Mouse (Mus musculus) heart, embryonic 15.5 days (tissue): ENCODE data around the gene Il20rb. TPM values are rescaled to one million over a fixed set of nuclear protein-coding genes. Genes with fewer than 3 reads are reported as not detected.

Experiments used
- ATAC-seq: fragments of 200-750 bp; cut with Nextera tagmentation; replicated peaks from 2 replicates; pipeline ENCODE4 v1.8.0; 2017; ENCODE audit warnings: low read depth, moderate TSS enrichment; ENCODE audit not compliant: insufficient number of reproducible peaks, insufficient read depth, low FRiP score
- H3K27ac ChIP-seq: fragments of 300-500 bp; sonication (generic); 2 replicates; pipeline ENCODE4 v1.5.1; 2015; ENCODE audit warnings: mild to moderate bottlenecking, inconsistent platforms
- H3K27me3 ChIP-seq: fragments of 300-500 bp; sonication (generic); 2 replicates; pipeline ENCODE4 v1.6.1; 2015; ENCODE audit warnings: inconsistent platforms
- H3K36me3 ChIP-seq: fragments of 300-500 bp; sonication (generic); 2 replicates; pipeline ENCODE4 v1.6.1; 2015; ENCODE audit warnings: mild to moderate bottlenecking, inconsistent platforms
- H3K4me1 ChIP-seq: fragments of 300-500 bp; sonication (generic); replicated peaks from 2 replicates; pipeline ENCODE4 v1.6.1; 2015; ENCODE audit warnings: inconsistent platforms
- H3K4me2 ChIP-seq: fragments of 300-500 bp; sonication (generic); 2 replicates; pipeline ENCODE4 v1.6.1; 2015; ENCODE audit warnings: inconsistent platforms, mild to moderate bottlenecking, moderate library complexity
- H3K4me3 ChIP-seq: fragments of 300-500 bp; sonication (generic); 2 replicates; pipeline ENCODE4 v1.5.1; 2015; ENCODE audit warnings: mild to moderate bottlenecking, inconsistent platforms
- H3K9ac ChIP-seq: fragments of 300-500 bp; sonication (generic); 2 replicates; pipeline ENCODE4 v1.6.1; 2015; ENCODE audit warnings: mild to moderate bottlenecking, inconsistent platforms
- H3K9me3 ChIP-seq: fragments of 300-500 bp; sonication (generic); replicated peaks from 2 replicates; pipeline ENCODE4 v1.6.1; 2016; ENCODE audit warnings: inconsistent platforms
- whole genome bisulfite sequencing: fragments of 180-500 bp; shearing (Covaris S2); methylation state at CpG from one replicate; pipeline ENCODE4 v1.1.7; 2015; ENCODE audit warnings: mixed read lengths; 5-methylcytosine and 5-hydroxymethylcytosine counted together
- polyA plus RNA-seq: library from polyadenylated mRNA; unstranded; fragments of >200 nt; fragmentation: Nextera tagmentation; extraction: Ambion mirVana; gene quantifications from 2 replicates; pipeline ENCODE4 v1.2.1, GENCODE M21; 2015

Gene Il20rb
- polyA plus RNA-seq, 1 experiment from 2014 or later = 0.88 TPM

DNA sequence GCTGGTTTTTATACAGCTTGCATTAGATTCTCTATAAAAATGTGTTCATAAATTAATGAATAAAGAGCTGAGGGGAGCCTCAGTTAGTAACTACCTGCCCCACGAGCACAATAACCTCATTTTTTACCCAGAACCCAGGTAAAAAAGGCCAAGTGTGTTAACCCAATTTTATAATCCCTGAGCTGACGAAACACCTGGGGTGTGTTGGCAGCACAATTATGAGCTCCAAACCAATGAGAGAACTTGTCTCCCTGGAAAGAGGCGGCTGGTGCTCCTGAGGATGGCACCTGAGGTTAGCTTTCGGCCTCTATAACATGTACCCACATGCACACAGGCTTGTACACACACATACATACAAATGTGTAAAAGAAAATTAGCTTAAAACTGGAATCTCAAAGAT is 18.9 kb upstream of the Il20rb start:
- no peaks in the 10 kb centered on the region for H3K9me3 ChIP-seq
- H3K4me3 ChIP-seq = peak overlapping the region; percentile 28
- H3K36me3 ChIP-seq = no peaks in the 10 kb centered on the region; the same call in 1 of the 2 replicates
- peak overlapping the region; percentile 34; the same call in 1 of the 2 replicates for H3K4me2 ChIP-seq
- H3K4me1 ChIP-seq = no peaks in the 10 kb centered on the region; the same call in none of the 2 replicates
- ATAC-seq = no peak
- 92% methylated on average over 4 of the region's 4 CpGs for WGBS
- H3K9ac ChIP-seq = no peak overlapping the region
- H3K27me3 ChIP-seq = no peaks in the 10 kb centered on the region
- 0 out of 2 replicates have a peak overlapping the region, but pooled peaks have one; percentile 6 for H3K27ac ChIP-seq

DNA sequence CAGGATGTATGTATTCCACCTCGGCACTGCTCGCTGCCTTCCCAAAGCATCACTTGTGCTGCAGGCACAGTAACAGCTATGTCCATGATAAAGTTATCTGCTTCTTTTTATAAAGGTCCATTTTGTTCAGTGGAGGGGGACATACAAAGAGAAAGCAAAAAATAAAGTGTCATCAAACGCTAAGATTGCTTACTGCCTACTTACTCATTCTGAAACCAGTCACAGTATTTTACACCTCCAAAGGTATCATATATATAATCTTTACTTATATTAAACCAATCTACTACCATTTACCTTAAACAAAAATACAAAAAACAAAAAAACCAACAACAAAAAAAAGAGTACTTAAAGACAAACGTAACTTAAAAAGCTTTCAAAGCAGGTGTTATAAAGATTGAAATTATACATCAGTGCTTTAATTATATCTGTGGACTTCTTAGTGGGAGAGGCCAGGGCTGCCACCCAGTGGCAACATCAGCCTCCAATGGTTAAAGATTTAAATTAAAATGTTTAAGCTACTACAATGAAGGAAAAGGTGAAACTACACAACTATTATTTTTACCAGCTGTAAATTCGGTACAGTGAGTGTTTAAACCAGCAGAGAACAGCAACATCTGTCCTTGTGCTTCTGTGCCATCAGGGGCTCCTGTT is 7.1 kb upstream of the Il20rb start:
- Histone ChIP-seq H3K4me2 (no peak overlapping the region), H3K9me3 (no peaks in the 10 kb centered on the region), H3K36me3 (peaks cover 5% of the 10 kb centered on the region; the same call in 1 of the 2 replicates), H3K9ac (no peak overlapping the region), H3K4me3 (no peak overlapping the region), H3K27me3 (no peaks in the 10 kb centered on the region), H3K27ac (no peak overlapping the region), H3K4me1 (peaks cover 19% of the 10 kb centered on the region)
- WGBS = 68% methylated on average over 5 of the region's 5 CpGs
- no peak for ATAC-seq

DNA sequence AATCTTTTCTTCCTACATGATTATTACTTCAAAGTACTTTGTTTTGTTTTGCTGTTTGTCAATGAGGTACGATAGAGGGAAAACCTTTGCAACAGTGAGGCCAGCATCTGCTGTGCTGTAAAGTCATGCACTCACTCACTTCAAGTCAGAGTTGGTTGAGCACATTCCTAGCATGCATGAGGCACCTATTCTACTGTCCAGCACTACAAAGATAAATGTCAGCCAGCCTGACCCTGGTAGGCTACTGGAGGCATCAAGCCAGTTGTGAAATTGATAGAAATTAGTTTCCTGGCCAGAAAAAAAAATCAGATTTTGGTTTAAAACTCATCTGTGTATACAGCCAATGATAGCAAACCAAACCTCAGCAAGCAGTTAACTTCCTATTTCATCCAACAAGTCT is 4.8 kb upstream of the Il20rb start:
- no peak overlapping the region for H3K27ac ChIP-seq
- 54% methylated on average over 1 of the region's 1 CpGs for WGBS
- H3K4me2 ChIP-seq = no peak overlapping the region
- no peak for ATAC-seq
- no peaks in the 10 kb centered on the region for H3K27me3 ChIP-seq
- no peaks in the 10 kb centered on the region for H3K9me3 ChIP-seq
- H3K9ac ChIP-seq = no peak overlapping the region
- no peaks in the 10 kb centered on the region for H3K36me3 ChIP-seq
- H3K4me3 ChIP-seq = no peak overlapping the region
- H3K4me1 ChIP-seq = peaks cover 27% of the 10 kb centered on the region

DNA sequence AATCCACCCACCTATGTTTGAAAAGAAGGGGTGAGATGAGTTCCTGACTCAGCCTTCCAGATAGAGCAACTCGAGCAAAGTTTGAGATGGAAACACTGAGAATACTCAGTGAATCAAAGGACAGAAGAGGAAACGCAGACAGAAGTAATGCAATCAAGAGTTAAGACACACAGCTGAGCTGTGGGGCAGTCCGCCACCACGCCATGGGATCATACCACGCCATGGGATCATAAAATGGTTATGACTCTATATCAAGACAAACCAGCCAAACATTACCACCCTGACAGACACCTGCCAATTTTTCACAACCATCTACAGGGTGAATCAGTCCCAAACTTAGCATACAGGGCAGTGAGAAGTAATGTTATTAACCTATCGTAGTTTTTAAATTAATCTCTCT is 2.4 kb upstream of the Il20rb start:
- Histone ChIP-seq H3K4me2 (no peak overlapping the region), H3K27ac (peak overlapping the region; percentile 22; the same call in 1 of the 2 replicates), H3K4me3 (no peak overlapping the region), H3K4me1 (peaks cover 27% of the 10 kb centered on the region), H3K27me3 (no peaks in the 10 kb centered on the region), H3K9me3 (no peaks in the 10 kb centered on the region), H3K9ac (no peak overlapping the region), H3K36me3 (no peaks in the 10 kb centered on the region)
- ATAC-seq = no peak
- WGBS = 89% methylated on average over 6 of the region's 6 CpGs

DNA sequence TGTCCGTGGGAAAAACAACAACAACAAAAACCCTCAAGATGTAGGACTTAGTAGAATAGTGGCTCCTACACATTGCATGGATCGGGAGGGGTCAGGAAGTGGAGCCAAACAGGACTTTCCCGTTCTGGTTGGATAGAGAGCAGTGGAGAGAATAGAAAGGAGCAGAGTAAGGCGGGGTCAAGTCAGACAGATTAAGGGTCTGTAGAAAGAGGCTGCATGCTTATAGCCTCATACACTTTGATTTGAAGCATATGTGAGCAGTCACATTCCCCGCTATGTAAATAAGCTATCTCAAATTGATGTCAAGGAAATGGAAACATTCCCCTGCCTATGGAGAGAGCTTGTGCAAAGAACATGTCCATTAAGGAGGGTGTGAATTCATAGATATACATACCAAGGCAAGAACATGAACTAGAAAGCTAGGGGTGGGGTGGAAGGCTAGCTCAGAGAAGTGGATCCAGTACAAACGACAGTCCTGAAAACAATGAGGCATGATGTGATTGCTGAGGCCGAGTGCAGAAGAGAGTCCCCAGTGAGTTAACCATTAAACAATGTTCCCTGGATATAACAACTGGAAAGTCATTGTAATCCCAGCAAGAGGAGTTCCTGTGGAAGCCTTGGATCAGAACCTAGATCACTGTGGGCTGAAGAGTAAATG is 1.6 kb upstream of the Il20rb start:
- H3K27me3 ChIP-seq = no peaks in the 10 kb centered on the region
- no peak overlapping the region for H3K4me2 ChIP-seq
- no peak overlapping the region for H3K9ac ChIP-seq
- no peak overlapping the region for H3K4me3 ChIP-seq
- 56% methylated on average over 7 of the region's 7 CpGs for WGBS
- H3K9me3 ChIP-seq = no peaks in the 10 kb centered on the region
- ATAC-seq = no peak
- H3K27ac ChIP-seq = no peak overlapping the region
- peaks cover 25% of the 10 kb centered on the region; the same call in 1 of the 2 replicates for H3K4me1 ChIP-seq
- H3K36me3 ChIP-seq = no peaks in the 10 kb centered on the region

DNA sequence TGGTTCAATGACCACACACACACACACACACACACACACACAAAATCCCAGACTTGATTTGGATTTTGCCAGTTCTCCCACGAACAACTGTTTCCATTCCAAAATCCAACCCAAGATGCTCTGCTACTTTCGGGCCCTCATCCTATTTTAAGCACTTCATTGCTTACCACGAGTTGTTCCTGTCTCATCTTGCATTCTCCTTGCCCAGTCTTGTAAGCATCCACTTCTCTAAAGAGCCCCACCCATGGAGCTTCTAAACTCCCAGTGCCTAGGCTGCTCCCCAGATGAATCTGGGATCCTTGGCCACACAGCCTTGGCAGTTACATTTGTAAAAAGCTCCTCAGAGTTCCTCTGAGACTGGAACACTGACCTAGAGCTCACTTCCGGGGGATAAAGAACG is 3.3 kb downstream of the Il20rb start:
- Histone ChIP-seq H3K36me3 (no peaks in the 10 kb centered on the region), H3K9me3 (no peaks in the 10 kb centered on the region), H3K27me3 (no peaks in the 10 kb centered on the region), H3K27ac (no peak overlapping the region), H3K9ac (no peak overlapping the region), H3K4me3 (no peak overlapping the region), H3K4me2 (no peak overlapping the region), H3K4me1 (peaks cover 15% of the 10 kb centered on the region)
- WGBS = 75% methylated on average over 5 of the region's 5 CpGs
- ATAC-seq = no peak

DNA sequence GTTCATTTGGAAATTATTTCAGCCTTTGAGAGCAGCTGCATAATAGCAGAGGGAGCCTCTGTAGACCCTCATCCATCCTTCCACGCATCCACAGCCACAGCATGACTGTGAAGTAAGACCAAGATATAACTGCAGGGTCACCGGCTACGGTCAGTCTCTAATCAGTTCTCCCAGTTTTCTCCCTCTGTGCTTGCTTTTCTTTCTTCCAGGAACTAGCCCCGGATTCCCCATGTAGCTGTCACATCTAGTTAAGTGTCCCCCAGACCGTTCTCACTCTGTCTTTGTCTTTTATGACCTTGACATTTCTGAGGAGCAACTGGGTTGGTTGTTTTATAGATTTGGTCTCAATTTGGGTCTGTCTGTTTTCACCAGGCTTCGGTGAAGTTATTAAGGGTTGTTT is 5.0 kb downstream of the Il20rb start:
- Histone ChIP-seq H3K27ac (no peak overlapping the region), H3K9me3 (no peaks in the 10 kb centered on the region), H3K4me1 (peaks cover 8% of the 10 kb centered on the region; the same call in 1 of the 2 replicates), H3K27me3 (no peaks in the 10 kb centered on the region), H3K36me3 (no peaks in the 10 kb centered on the region), H3K4me2 (no peak overlapping the region), H3K4me3 (no peak overlapping the region), H3K9ac (no peak overlapping the region)
- 54% methylated on average over 6 of the region's 6 CpGs for WGBS
- ATAC-seq = no peak

DNA sequence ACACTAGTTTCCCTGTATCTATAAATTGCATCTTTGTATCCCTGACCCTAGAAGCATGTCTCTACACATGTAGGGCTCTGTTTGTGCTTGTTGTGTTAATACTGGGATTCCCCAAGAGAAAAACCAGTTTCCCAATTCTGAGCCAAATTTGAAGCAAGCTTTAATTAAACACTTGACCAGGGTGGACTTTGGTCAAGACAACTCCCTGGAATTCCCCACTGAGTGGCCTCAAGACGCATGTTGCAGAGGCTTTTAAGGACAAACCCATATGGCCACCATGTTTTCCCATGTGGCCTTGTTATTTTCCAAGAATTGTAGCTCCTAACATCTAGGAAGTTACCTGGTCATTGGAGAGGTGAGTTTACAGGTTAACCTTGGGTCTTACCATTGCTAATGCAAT is 12.5 kb downstream of the Il20rb start:
- H3K4me1 ChIP-seq = peaks cover 8% of the 10 kb centered on the region; the same call in 1 of the 2 replicates
- no peak overlapping the region for H3K9ac ChIP-seq
- H3K36me3 ChIP-seq = no peaks in the 10 kb centered on the region
- no peak overlapping the region for H3K4me3 ChIP-seq
- no peak for ATAC-seq
- WGBS = 80% methylated on average over 1 of the region's 1 CpGs
- H3K27ac ChIP-seq = no peak overlapping the region
- H3K9me3 ChIP-seq = no peaks in the 10 kb centered on the region
- H3K27me3 ChIP-seq = no peaks in the 10 kb centered on the region
- no peak overlapping the region for H3K4me2 ChIP-seq

DNA sequence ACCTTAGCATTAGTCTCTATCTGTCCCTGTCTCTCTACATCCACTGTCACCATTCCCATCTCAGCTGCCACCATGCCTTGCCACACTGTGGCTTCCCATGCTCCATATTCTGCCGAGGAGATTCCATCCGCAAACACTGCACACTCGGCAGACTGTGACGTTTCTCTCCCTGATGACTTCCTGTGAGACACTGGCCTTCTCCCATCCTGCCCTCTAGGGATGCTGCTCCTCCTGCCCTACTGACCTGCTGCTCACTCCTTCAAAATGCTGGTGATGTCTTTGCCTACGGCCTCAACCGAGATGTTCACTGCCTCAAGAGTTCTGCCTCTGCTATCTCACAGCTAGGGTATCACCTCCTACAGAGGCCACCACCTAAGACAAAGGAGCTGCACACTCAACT is 13.2 kb downstream of the Il20rb start:
- no peak overlapping the region for H3K9ac ChIP-seq
- H3K9me3 ChIP-seq = no peaks in the 10 kb centered on the region
- no peaks in the 10 kb centered on the region for H3K27me3 ChIP-seq
- ATAC-seq = no peak
- no peak overlapping the region for H3K4me2 ChIP-seq
- H3K4me3 ChIP-seq = no peak overlapping the region
- H3K4me1 ChIP-seq = peaks cover 8% of the 10 kb centered on the region; the same call in 1 of the 2 replicates
- H3K27ac ChIP-seq = no peak overlapping the region
- 78% methylated on average over 6 of the region's 6 CpGs for WGBS
- H3K36me3 ChIP-seq = no peaks in the 10 kb centered on the region

DNA sequence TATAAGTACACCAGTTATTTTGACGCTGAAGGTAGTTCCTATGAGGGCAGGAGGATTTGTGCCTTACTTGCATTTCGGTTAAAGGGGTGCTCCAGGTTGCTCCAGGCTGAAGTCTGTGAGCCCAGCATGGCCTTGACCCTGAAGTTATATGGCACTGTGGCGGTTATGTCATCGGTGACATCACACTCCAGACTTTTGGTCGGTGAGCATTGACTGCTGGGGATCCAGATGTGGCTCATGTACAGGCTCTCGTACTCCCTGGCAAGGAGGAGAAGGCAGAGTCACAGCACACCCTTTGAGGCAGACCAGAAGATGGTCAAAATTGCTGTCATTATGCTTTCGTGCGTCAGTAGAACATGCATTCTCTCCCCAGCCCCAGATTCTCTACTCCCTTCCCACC is 13.7 kb downstream of the Il20rb start:
- 90% methylated on average over 8 of the region's 8 CpGs for WGBS

DNA sequence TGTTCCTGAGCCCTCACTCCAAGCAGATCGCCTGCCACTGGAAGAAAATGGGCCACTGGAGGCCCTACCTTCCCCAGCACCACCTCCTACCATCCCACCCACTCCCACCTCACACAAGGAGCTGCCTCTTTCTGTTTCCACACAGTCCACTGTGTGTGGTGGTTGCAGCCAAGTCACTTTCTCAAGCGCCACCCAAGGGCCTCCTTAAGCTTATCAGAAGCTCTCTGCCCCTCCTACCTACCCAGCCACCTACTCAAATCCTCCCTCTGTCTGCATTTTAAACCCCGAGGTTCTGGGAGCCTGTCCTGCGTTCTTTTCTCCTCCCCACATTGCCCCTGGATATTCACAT is 15.0 kb downstream of the Il20rb start:
- no peak for ATAC-seq
- Histone ChIP-seq H3K9ac (no peak overlapping the region), H3K4me1 (peaks cover 15% of the 10 kb centered on the region), H3K27me3 (no peaks in the 10 kb centered on the region), H3K36me3 (no peaks in the 10 kb centered on the region), H3K27ac (no peak overlapping the region), H3K4me3 (no peak overlapping the region), H3K9me3 (no peaks in the 10 kb centered on the region), H3K4me2 (no peak overlapping the region)
- WGBS = 53% methylated on average over 4 of the region's 4 CpGs

More for the DNA sequence above, 13.7 kb downstream of the Il20rb start:
- no peak overlapping the region for H3K4me2 ChIP-seq
- H3K27me3 ChIP-seq = no peaks in the 10 kb centered on the region
- no peak overlapping the region for H3K4me3 ChIP-seq
- H3K27ac ChIP-seq = no peak overlapping the region
- no peak overlapping the region for H3K9ac ChIP-seq
- no peaks in the 10 kb centered on the region for H3K36me3 ChIP-seq
- ATAC-seq = no peak
- peaks cover 8% of the 10 kb centered on the region; the same call in 1 of the 2 replicates for H3K4me1 ChIP-seq
- no peaks in the 10 kb centered on the region for H3K9me3 ChIP-seq
